Mouse (Mus musculus) midbrain, embryonic 15.5 days (tissue): ENCODE data around the gene St7l. TPM values are rescaled to one million over a fixed set of nuclear protein-coding genes. Genes with fewer than 3 reads are reported as not detected.

Experiments
- ATAC-seq: fragments of 200-750 bp; cut with Nextera tagmentation; replicated peaks from 2 replicates; pipeline ENCODE4 v1.8.0; 2017; ENCODE audit warnings: moderate TSS enrichment
- H3K27ac ChIP-seq: fragments of 300-500 bp; sonication (generic); 2 replicates; pipeline ENCODE4 v1.5.1; 2015; ENCODE audit warnings: mild to moderate bottlenecking, inconsistent platforms
- H3K27me3 ChIP-seq: fragments of 300-500 bp; sonication (generic); replicated peaks from 2 replicates; pipeline ENCODE4 v1.6.1; 2015; ENCODE audit warnings: inconsistent platforms
- H3K36me3 ChIP-seq: fragments of 300-500 bp; sonication (generic); replicated peaks from 2 replicates; pipeline ENCODE4 v1.6.1; 2015; ENCODE audit warnings: inconsistent platforms
- H3K4me1 ChIP-seq: fragments of 300-500 bp; sonication (generic); 2 replicates; pipeline ENCODE4 v1.6.1; 2015; ENCODE audit warnings: inconsistent platforms
- H3K4me2 ChIP-seq: fragments of 300-500 bp; sonication (generic); 2 replicates; pipeline ENCODE4 v1.6.1; 2015; ENCODE audit warnings: inconsistent platforms, mild to moderate bottlenecking, moderate library complexity
- H3K4me3 ChIP-seq: fragments of 300-500 bp; sonication (generic); 2 replicates; pipeline ENCODE4 v1.5.1; 2015; ENCODE audit warnings: mild to moderate bottlenecking, inconsistent platforms
- H3K9ac ChIP-seq: fragments of 300-500 bp; sonication (generic); 2 replicates; pipeline ENCODE4 v1.6.1; 2015; ENCODE audit warnings: mild to moderate bottlenecking, inconsistent platforms
- H3K9me3 ChIP-seq: fragments of 300-500 bp; sonication (generic); 2 replicates; pipeline ENCODE4 v1.6.1; 2016; ENCODE audit warnings: inconsistent platforms
- WGBS: fragments of 180-500 bp; shearing (Covaris S2); methylation state at CpG from one replicate; pipeline ENCODE4 v1.1.7; 2015; ENCODE audit warnings: mixed read lengths; 5-methylcytosine and 5-hydroxymethylcytosine counted together
- polyA plus RNA-seq: library from polyadenylated mRNA; unstranded; fragments of >200 nt; fragmentation: Nextera tagmentation; extraction: Ambion mirVana; gene quantifications from 2 replicates; pipeline ENCODE4 v1.2.1, GENCODE M21; 2015

Gene St7l
- polyA plus RNA-seq, 1 experiment from 2014 or later, result 35.1 TPM

GRCm38 (mm10) chr3:104954551-104954950 lies 90.7 kb downstream of the St7l start:
- Histone ChIP-seq H3K27me3 (peaks cover 13% of the 10 kb centered on the region), H3K9ac (no peak overlapping the region), H3K9me3 (no peaks in the 10 kb centered on the region), H3K4me2 (no peak overlapping the region), H3K4me3 (no peak overlapping the region), H3K27ac (no peak overlapping the region), H3K4me1 (no peaks in the 10 kb centered on the region), H3K36me3 (no peaks in the 10 kb centered on the region)
- 97% methylated on average over 15 of the region's 15 CpGs for WGBS
- ATAC-seq, result no peak

DNA sequence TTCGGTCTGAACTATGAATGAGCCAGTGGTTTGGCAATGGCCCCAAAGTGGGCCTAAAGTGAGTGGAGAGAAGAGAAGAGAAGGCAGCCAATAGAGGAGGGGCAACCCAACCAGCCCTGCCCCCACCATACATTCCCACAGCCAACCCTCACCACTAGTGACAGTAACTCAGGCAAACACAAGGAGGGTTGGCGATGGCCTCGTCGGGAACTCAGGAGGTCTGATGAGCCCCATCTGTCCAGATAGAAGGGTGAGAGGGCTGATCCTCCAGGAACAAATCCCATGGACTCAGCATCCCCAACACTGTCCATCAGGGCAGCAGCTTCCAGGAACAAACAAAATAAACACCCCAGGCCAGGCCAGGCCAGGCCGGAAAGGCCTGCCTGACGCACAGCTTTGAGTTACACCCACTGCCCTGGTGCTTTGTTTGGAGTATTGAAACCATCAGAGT lies 92.4 kb downstream of the St7l start:
- no peak overlapping the region for H3K27ac ChIP-seq
- 87% methylated on average over 6 of the region's 6 CpGs for WGBS
- H3K4me3 ChIP-seq, result no peak overlapping the region
- H3K9ac ChIP-seq, result no peak overlapping the region
- H3K9me3 ChIP-seq, result no peaks in the 10 kb centered on the region
- H3K36me3 ChIP-seq, result no peaks in the 10 kb centered on the region
- H3K4me2 ChIP-seq, result no peak overlapping the region
- peaks cover 10% of the 10 kb centered on the region for H3K4me1 ChIP-seq
- peaks cover 29% of the 10 kb centered on the region for H3K27me3 ChIP-seq
- no peak for ATAC-seq

DNA sequence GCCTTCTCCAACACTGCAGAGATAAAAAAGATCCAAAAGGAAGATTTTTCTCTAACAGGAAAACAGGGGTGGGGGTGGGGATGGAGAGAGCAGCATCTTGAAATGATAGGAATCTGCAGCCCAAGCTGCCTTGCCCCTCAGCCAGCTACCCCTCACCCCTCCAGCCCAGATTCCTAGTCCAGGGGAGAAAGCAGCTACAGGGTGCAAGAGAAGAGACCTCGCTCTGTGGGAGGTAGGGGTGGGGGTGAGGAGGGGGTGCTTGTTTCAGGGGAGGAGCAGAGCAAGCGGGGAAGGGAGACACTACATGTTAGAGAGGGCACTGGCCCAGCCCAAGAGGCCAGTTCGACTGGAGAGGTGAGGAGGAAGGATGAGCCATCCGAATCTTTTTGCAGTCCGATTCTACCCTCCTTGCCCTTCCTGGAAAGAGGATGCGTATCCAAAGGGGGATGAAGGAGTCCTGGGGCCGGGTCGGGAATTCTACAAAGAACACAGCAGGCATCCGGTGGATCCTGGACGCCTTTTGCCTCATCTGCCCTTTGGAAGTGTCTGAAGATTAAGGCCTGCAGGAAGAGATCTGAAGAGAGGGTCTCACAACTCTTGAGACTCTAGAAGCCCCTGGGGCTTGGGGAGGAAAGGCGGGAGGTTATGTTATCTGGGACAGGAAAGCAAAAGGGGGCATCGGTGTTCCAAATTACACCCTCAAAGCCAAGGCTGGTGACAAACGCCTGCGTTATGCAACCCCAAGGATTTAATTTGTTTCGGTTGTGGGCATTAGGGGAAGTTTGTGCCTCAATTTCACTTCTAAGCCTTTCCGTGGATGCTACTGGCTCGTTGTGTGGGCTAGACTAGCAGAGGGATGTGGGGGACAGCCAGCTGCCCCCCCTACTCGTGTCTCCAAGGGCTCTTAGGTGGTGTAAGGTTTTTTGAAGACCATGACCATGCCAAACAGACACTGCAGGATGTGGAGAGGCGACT lies 96.5 kb downstream of the St7l start:
- Histone ChIP-seq H3K9me3 (no peaks in the 10 kb centered on the region), H3K36me3 (no peaks in the 10 kb centered on the region), H3K27me3 (peaks cover 63% of the 10 kb centered on the region), H3K4me1 (peaks cover 32% of the 10 kb centered on the region), H3K27ac (no peak overlapping the region), H3K9ac (no peak overlapping the region), H3K4me2 (peak overlapping the region; percentile 75; the same call in 1 of the 2 replicates), H3K4me3 (peak overlapping the region; percentile 53; the same call in 1 of the 2 replicates)
- ATAC-seq, result no peak
- WGBS, result 5% methylated on average over 19 of the region's 19 CpGs

- Histone ChIP-seq H3K4me3 (peak within 1 kb of the TSS; percentile 53), H3K9ac (peak within 1 kb of the TSS; percentile 43), H3K4me2 (peak within 1 kb of the TSS; percentile 75), H3K36me3 (no peaks in the 10 kb centered on the region), H3K27me3 (peaks cover 66% of the 10 kb centered on the region), H3K27ac (no peak within 1 kb of the TSS), H3K4me1 (peaks cover 32% of the 10 kb centered on the region), H3K9me3 (no peaks in the 10 kb centered on the region)
- ATAC-seq, result peak; percentile 75
- WGBS, result 1% methylated on average over 85 of the region's 87 CpGs
These were observed 97.6 kb downstream of the St7l start, which contains the start of gene Wnt2b for GRCm38 (mm10) chr3:104961066-104962059. TSS of gene Wnt2b (minus strand) at chr3:104961921.

DNA sequence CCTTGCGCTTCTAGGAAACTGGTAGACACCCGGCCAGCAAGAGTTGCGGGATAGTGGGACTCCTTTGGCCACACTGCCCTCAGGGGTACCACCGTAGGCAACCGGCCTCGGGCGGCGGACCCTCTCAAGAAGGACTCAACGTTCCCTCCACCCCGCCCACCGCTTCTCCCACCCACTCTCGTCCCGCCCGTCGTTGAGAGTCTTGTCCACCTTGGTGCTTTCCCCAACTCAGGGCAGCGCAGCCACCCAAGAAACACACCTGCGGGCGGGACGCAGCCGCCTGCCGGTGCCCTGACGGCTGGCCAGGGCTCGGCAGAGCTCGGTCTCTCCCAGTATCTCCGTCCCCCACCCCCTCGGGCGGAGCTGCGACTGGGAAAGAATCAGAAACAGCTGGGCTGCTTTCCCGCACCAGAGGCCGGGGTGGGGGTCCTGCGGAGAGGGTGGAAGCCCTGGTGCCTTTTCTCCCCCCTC lies 98.4 kb downstream of the St7l start:
- no peak overlapping the region for H3K9ac ChIP-seq
- H3K27me3 ChIP-seq, result peaks cover 66% of the 10 kb centered on the region
- H3K4me2 ChIP-seq, result peak overlapping the region; percentile 75
- peak overlapping the region; percentile 53 for H3K4me3 ChIP-seq
- no peaks in the 10 kb centered on the region for H3K9me3 ChIP-seq
- 0 out of 2 replicates have a peak, but pooled peaks have one; percentile 5 for ATAC-seq
- H3K27ac ChIP-seq, result no peak overlapping the region
- 1% methylated on average over 31 of the region's 31 CpGs for WGBS
- H3K4me1 ChIP-seq, result peaks cover 32% of the 10 kb centered on the region
- H3K36me3 ChIP-seq, result no peaks in the 10 kb centered on the region

DNA sequence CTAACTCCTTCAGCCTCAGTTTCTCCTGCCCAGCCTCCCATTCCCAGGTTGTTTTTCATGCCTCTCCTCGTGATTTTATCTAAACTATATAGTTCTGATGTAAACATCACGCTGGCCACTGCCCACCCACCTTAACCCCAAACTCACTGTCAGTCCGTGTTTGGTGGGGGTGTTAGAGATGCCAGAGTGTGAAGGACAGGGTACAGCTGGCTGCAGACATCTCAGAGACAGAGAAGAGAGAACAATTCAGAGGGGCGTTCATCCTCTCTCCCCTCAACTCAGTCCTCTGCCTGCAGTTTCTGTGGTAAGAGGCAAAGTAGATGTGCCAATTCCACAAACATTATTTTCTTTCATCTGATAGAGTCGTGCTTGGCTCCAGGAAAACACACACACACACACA lies 99.1 kb downstream of the St7l start:
- H3K4me3 ChIP-seq, result no peak overlapping the region
- H3K4me2 ChIP-seq, result no peak overlapping the region
- H3K27ac ChIP-seq, result no peak overlapping the region
- no peak overlapping the region for H3K9ac ChIP-seq
- peaks cover 38% of the 10 kb centered on the region for H3K4me1 ChIP-seq
- peaks cover 66% of the 10 kb centered on the region for H3K27me3 ChIP-seq
- ATAC-seq, result no peak
- H3K9me3 ChIP-seq, result no peaks in the 10 kb centered on the region
- 7% methylated on average over 5 of the region's 5 CpGs for WGBS
- no peaks in the 10 kb centered on the region for H3K36me3 ChIP-seq

GRCm38 (mm10) chr3:104963331-104964276 lies 99.8 kb downstream of the St7l start:
- Histone ChIP-seq H3K9me3 (no peaks in the 10 kb centered on the region), H3K4me2 (no peak overlapping the region), H3K27ac (no peak overlapping the region), H3K9ac (no peak overlapping the region), H3K27me3 (peaks cover 60% of the 10 kb centered on the region), H3K4me1 (peaks cover 42% of the 10 kb centered on the region), H3K36me3 (no peaks in the 10 kb centered on the region), H3K4me3 (no peak overlapping the region)
- no peak for ATAC-seq
- 26% methylated on average over 13 of the region's 13 CpGs for WGBS

GRCm38 (mm10) chr3:104965070-104965855 lies 101.5 kb downstream of the St7l start:
- Histone ChIP-seq H3K9me3 (no peaks in the 10 kb centered on the region), H3K27me3 (peaks cover 46% of the 10 kb centered on the region), H3K9ac (no peak overlapping the region), H3K4me3 (no peak overlapping the region), H3K27ac (no peak overlapping the region), H3K4me1 (peaks cover 40% of the 10 kb centered on the region), H3K4me2 (no peak overlapping the region), H3K36me3 (no peaks in the 10 kb centered on the region)
- no peak for ATAC-seq
- WGBS, result 76% methylated on average over 8 of the region's 8 CpGs

- ATAC-seq, result no peak
- H3K36me3 ChIP-seq, result no peaks in the 10 kb centered on the region
- no peak overlapping the region for H3K9ac ChIP-seq
- H3K27me3 ChIP-seq, result peaks cover 38% of the 10 kb centered on the region
- no peaks in the 10 kb centered on the region for H3K9me3 ChIP-seq
- 79% methylated on average over 7 of the region's 7 CpGs for WGBS
- H3K27ac ChIP-seq, result no peak overlapping the region
- peaks cover 33% of the 10 kb centered on the region for H3K4me1 ChIP-seq
- no peak overlapping the region for H3K4me3 ChIP-seq
- H3K4me2 ChIP-seq, result no peak overlapping the region
These were observed 102.3 kb downstream of the St7l start for GRCm38 (mm10) chr3:104965991-104966554.

DNA sequence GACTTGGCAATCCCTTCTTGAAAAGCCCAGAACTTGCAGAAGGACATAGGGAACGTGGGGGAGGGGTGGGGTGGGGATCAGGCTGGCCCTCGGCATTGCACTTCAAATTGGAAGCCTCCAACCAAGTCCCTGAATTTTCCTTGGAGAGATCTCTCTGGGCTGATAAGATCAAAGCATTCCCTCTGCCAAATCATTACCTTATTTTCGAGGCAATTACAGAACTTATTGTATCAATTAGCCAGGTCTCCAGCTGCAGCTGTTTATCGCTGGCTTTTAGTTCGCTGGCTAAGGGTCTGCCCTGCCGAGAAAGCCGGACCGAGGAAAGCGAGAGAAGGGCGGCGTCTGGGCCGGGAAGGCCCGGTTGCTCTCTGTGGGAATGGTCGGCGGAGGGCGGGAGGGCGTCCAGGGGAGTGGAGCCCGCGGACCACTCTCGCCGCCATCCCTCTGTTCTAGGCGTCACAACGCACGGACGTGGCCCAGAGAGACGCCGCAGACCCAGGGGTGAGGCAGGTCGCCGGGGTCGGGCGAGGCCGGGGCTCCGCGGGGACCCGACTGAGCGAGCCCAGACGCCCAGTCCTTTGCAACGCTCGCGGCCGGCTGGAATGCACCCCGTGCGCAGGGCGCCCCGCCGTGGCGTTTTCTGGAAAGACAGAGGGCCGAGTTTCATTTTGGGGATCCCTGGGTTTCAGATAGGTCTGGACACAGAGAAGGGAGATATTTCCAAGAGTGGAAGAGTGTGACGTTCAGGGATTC lies 103.9 kb downstream of the St7l start:
- Histone ChIP-seq H3K27me3 (peaks cover 21% of the 10 kb centered on the region), H3K4me3 (peak overlapping the region; percentile 41), H3K27ac (no peak overlapping the region), H3K9ac (peak overlapping the region; percentile 47), H3K36me3 (no peaks in the 10 kb centered on the region), H3K4me1 (peaks cover 16% of the 10 kb centered on the region), H3K9me3 (no peaks in the 10 kb centered on the region), H3K4me2 (peak overlapping the region; percentile 66)
- WGBS, result under 1% methylated on average over 49 of the region's 49 CpGs
- ATAC-seq, result peak; percentile 60
